Mouse (Mus musculus) hindbrain, embryonic 13.5 days (tissue): Measurements from ENCODE around the gene Eef1a1. TPM values are rescaled to one million over a fixed set of nuclear protein-coding genes. Genes with fewer than 3 reads are reported as not detected.

Experiments
- ATAC-seq: fragments of 200-750 bp; cut with Nextera tagmentation; 2 replicates; pipeline ENCODE4 v1.8.0; 2017; ENCODE audit warnings: moderate TSS enrichment; ENCODE audit not compliant: low FRiP score
- H3K27ac ChIP-seq: fragments of 300-500 bp; sonication (generic); 2 replicates; pipeline ENCODE4 v1.5.1; 2015; ENCODE audit warnings: inconsistent platforms, mild to moderate bottlenecking, moderate library complexity
- H3K27me3 ChIP-seq: fragments of 300-500 bp; sonication (generic); 2 replicates; pipeline ENCODE4 v1.6.1; 2015; ENCODE audit warnings: mild to moderate bottlenecking, inconsistent platforms
- H3K36me3 ChIP-seq: fragments of 300-500 bp; sonication (generic); 2 replicates; pipeline ENCODE4 v1.6.1; 2015; ENCODE audit warnings: mild to moderate bottlenecking, inconsistent platforms
- H3K4me1 ChIP-seq: fragments of 300-500 bp; sonication (generic); replicated peaks from 2 replicates; pipeline ENCODE4 v1.6.1; 2015; ENCODE audit warnings: inconsistent platforms
- H3K4me2 ChIP-seq: fragments of 300-500 bp; sonication (generic); 2 replicates; pipeline ENCODE4 v1.6.1; 2015; ENCODE audit warnings: inconsistent platforms, mild to moderate bottlenecking, moderate library complexity
- H3K4me3 ChIP-seq: fragments of 300-500 bp; sonication (generic); 2 replicates; pipeline ENCODE4 v1.5.1; 2015; ENCODE audit warnings: mild to moderate bottlenecking, inconsistent platforms
- H3K9ac ChIP-seq: fragments of 300-500 bp; sonication (generic); 2 replicates; pipeline ENCODE4 v1.6.1; 2015; ENCODE audit warnings: mild to moderate bottlenecking, inconsistent platforms
- H3K9me3 ChIP-seq: fragments of 300-500 bp; sonication (generic); 2 replicates; pipeline ENCODE4 v1.6.1; 2016; ENCODE audit warnings: inconsistent platforms
- WGBS: fragments of 180-500 bp; shearing (Covaris S2); methylation state at CpG from one replicate; pipeline ENCODE4 v1.1.7; 2015; 5-methylcytosine and 5-hydroxymethylcytosine counted together
- polyA plus RNA-seq: library from polyadenylated mRNA; unstranded; fragments of >200 nt; fragmentation: Nextera tagmentation; extraction: Ambion mirVana; gene quantifications from 2 replicates; pipeline ENCODE4 v1.2.1, GENCODE M21; 2015

The Eef1a1 gene
- 3,538 and 3,562 TPM in 2 replicates for polyA plus RNA-seq

DNA sequence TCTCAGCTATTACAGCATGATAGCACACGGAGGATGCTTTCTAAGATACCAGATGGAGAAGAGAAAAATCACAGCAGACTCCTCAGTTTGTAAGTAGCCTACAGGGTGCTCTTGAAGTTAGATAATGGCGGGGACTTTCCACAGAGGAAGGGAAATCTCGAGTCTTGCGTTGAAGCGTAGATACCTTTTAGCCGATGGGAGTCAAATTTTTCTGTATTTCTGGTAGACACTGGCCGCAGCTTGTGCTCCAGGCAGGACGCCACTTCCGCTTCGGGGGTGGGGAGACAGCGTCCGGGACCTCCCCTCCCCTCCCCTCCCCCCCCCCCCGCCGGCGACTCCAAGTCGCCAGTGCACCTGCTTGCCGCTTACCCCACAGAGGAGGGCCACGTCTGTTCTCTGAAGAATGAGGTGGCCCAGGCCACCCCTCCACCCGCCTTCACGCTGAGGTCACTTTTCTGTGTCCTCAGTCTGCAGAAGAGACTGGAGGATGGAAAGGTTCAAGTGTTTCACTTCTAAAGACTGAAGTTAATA, at the start of gene Eef1a1:
TSS of gene Eef1a1 (minus strand) at position 262 of the 531 bp plus-strand sequence.
- peak within 1 kb of the TSS; percentile 73 for H3K27ac ChIP-seq
- peaks cover 8% of the 10 kb centered on the region for H3K4me1 ChIP-seq
- 6% methylated on average over 12 of the region's 20 CpGs for WGBS
- H3K36me3 ChIP-seq, result no peaks in the 10 kb centered on the region
- no peaks in the 10 kb centered on the region for H3K9me3 ChIP-seq
- peak within 1 kb of the TSS; percentile 70 for H3K9ac ChIP-seq
- H3K4me2 ChIP-seq, result peak within 1 kb of the TSS; percentile 67
- peak; percentile 41; the same call in 1 of the 2 replicates for ATAC-seq
- no peaks in the 10 kb centered on the region for H3K27me3 ChIP-seq
- peak within 1 kb of the TSS; percentile 40 for H3K4me3 ChIP-seq

DNA sequence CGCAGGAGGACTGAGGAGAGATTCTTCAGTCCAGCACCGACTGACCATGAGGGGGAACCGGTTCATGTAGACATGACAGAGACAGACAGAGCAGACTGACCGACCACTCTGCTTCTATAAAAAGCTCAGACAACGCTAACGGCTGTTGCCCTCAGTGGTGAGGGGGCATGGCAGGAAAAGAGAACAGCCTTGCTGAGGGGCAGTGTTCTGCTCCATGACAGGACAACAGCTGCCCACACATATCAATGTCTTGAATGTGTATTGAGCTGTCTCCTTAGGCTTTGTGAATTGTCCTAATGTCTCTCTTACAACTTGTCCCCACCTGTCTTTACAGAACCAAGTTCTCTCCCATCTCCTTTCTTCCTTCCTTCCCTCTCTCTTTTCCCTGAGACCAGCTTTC, 49.5 kb upstream of the Eef1a1 start:
- Histone ChIP-seq H3K36me3 (peaks cover 11% of the 10 kb centered on the region), H3K27me3 (no peaks in the 10 kb centered on the region), H3K4me1 (no peaks in the 10 kb centered on the region), H3K4me3 (no peak overlapping the region), H3K4me2 (no peak overlapping the region), H3K27ac (no peak overlapping the region), H3K9ac (no peak overlapping the region), H3K9me3 (no peaks in the 10 kb centered on the region)
- 77% methylated on average over 6 of the region's 6 CpGs for WGBS
- no peak for ATAC-seq

- no peak overlapping the region for H3K4me2 ChIP-seq
- H3K36me3 ChIP-seq, result peaks cover 11% of the 10 kb centered on the region
- H3K4me1 ChIP-seq, result no peaks in the 10 kb centered on the region
- ATAC-seq, result no peak
- H3K27ac ChIP-seq, result no peak overlapping the region
- H3K4me3 ChIP-seq, result no peak overlapping the region
- H3K9me3 ChIP-seq, result no peaks in the 10 kb centered on the region
- no peaks in the 10 kb centered on the region for H3K27me3 ChIP-seq
- no peak overlapping the region for H3K9ac ChIP-seq
- WGBS, result 87% methylated on average over 9 of the region's 9 CpGs
These were observed 48.4 kb upstream of the Eef1a1 start for GRCm38 (mm10) chr9:78537154-78537873.

DNA sequence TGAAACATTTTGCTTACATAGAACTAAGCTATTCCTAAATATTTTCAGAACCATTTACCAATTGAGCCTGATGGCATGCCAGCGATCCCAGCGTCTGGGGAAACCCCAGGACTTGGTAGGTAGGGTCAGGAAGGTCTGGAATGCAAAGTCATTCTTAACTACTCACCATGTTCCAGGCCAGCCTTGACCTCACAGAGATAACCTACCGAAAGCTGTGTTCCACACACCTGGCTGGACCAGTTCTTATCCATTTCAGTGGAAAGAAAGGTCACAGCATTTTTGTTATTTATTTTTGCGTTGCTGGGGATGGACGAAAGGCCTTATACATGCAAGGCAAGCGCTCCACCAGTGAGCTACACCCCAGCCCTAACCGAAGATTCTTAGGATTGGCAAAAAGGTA, 45.7 kb upstream of the Eef1a1 start:
- H3K27me3 ChIP-seq, result no peaks in the 10 kb centered on the region
- no peak overlapping the region for H3K27ac ChIP-seq
- no peak for ATAC-seq
- H3K9ac ChIP-seq, result no peak overlapping the region
- no peaks in the 10 kb centered on the region for H3K9me3 ChIP-seq
- no peak overlapping the region for H3K4me3 ChIP-seq
- no peak overlapping the region for H3K4me2 ChIP-seq
- no peaks in the 10 kb centered on the region for H3K4me1 ChIP-seq
- H3K36me3 ChIP-seq, result peaks cover 4% of the 10 kb centered on the region
- WGBS, result 93% methylated on average over 7 of the region's 7 CpGs

DNA sequence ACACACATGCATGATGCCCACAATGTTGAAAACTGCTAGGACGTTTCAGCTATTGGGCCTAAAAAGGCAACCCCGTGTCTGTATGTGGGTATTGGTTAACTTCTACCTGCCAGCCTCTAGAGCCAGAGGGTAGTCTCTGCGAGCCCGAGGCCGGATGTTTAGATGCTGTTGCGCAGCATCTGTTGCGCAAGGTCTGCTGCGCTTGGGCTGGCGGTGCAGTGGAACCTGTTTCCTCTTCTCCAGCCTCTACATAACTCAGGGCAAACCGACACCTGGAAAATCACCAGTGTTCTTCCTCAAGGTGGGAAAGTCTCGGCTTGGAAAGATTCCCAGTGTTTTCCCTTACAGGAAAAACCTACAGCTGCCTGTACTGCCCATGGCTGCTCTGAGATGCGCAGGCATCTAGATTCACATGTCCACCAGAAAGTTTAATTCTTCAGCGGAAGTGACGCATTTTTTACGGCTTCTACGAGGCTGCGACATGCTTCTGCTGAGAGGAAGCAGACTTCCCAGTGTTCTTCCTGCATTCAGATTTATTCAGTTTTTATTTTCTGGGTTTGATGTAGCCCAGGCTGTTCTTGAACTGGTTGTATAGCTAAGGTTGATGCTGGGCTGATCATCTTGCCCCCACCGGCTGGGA, 44.5 kb upstream of the Eef1a1 start:
- Histone ChIP-seq H3K9ac (no peak overlapping the region), H3K27ac (no peak overlapping the region), H3K36me3 (peaks cover 4% of the 10 kb centered on the region), H3K4me1 (no peaks in the 10 kb centered on the region), H3K4me2 (no peak overlapping the region), H3K9me3 (no peaks in the 10 kb centered on the region), H3K4me3 (no peak overlapping the region), H3K27me3 (no peaks in the 10 kb centered on the region)
- WGBS, result 90% methylated on average over 18 of the region's 18 CpGs
- ATAC-seq, result no peak

DNA sequence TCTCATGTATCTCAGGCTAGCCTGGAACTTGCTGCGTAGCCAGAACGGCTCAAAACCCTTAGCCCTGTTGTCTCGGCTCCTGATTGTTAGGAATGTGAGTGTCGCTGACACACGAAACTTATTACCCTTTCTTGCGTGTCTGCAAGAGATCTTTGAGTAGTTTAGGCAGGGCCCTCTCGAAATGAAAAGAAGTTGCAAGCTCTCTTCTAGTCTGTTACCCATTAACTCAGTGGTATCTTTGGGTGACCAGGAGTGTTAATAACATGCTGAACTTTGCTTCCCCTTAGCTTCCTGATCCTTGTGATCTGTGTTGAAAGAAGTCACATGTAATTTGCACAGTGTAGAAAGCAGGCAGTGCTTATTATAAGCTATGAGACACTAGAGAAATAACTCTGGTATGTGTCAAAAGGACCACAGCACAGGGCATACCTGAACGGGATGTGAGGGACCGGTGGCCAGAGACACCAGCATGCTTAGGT, 43.4 kb upstream of the Eef1a1 start:
- no peaks in the 10 kb centered on the region for H3K27me3 ChIP-seq
- no peak overlapping the region for H3K9ac ChIP-seq
- no peak for ATAC-seq
- H3K36me3 ChIP-seq, result peaks cover 4% of the 10 kb centered on the region
- 0 out of 2 replicates have a peak, but pooled peaks cover 4% of the 10 kb centered on the region for H3K4me1 ChIP-seq
- H3K4me3 ChIP-seq, result no peak overlapping the region
- no peaks in the 10 kb centered on the region for H3K9me3 ChIP-seq
- WGBS, result 66% methylated on average over 9 of the region's 9 CpGs
- H3K27ac ChIP-seq, result no peak overlapping the region
- no peak overlapping the region for H3K4me2 ChIP-seq

DNA sequence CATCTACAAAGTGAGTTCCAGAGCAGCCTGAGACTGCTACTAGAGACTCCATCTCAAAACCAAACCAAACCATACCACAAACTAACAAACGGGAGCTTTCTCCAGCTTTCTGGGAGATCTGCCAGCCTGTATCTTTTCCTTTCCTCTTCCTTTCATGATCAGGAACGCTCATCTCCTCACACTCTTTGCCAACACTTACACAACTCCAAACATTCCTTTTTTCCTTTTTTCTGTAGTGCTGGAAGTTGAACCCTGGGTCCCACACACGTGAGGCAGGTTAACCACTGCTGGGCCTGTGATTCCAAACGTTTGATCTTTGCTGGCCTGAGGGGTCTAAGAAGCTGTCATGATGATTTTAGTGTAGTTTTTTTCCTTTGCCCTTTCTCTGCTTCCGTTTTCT, 42.9 kb upstream of the Eef1a1 start:
- ATAC-seq, result no peak
- Histone ChIP-seq H3K9me3 (no peaks in the 10 kb centered on the region), H3K27ac (no peak overlapping the region), H3K9ac (no peak overlapping the region), H3K4me1 (peaks cover 8% of the 10 kb centered on the region; the same call in 1 of the 2 replicates), H3K4me2 (no peak overlapping the region), H3K4me3 (no peak overlapping the region), H3K36me3 (peaks cover 4% of the 10 kb centered on the region), H3K27me3 (no peaks in the 10 kb centered on the region)
- WGBS, result 58% methylated on average over 5 of the region's 5 CpGs

DNA sequence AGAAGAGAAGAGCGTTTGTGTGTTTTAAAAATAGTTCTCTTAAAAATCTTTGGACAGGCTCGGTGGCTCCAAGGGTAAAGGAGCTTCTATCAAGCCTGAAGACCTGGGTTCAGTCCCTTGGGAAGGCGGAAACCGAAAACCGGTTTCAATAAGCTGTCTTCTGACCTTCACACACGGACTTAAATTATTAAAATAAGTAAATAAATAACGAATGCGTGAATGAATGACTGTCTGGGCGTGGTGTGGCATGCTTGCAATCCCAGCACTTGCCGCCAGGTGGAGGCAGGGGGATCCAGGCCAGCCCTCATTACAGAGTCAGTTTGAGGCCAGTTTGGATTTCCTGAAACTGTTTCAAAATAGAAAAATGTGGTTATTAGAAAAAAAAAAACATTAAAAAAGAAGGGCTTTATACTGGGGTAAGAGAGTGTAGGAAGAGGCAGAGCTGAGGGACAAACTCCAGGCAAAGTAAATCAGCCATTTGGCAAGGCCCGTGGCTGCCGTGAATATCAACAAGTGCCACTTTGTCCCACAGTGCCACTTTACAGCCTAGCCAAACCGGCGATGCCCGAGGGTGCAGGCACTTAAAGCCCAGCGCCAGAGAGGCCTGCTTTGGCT, 38.9 kb upstream of the Eef1a1 start:
- no peaks in the 10 kb centered on the region for H3K36me3 ChIP-seq
- WGBS, result 2% methylated on average over 16 of the region's 16 CpGs
- peak; percentile 73 for ATAC-seq
- peak overlapping the region; percentile 47 for H3K4me3 ChIP-seq
- H3K27ac ChIP-seq, result peak overlapping the region; percentile 87
- H3K4me1 ChIP-seq, result peaks cover 8% of the 10 kb centered on the region; the same call in 1 of the 2 replicates
- H3K9me3 ChIP-seq, result no peaks in the 10 kb centered on the region
- peak overlapping the region; percentile 81 for H3K4me2 ChIP-seq
- H3K9ac ChIP-seq, result peak overlapping the region; percentile 76
- no peaks in the 10 kb centered on the region for H3K27me3 ChIP-seq

DNA sequence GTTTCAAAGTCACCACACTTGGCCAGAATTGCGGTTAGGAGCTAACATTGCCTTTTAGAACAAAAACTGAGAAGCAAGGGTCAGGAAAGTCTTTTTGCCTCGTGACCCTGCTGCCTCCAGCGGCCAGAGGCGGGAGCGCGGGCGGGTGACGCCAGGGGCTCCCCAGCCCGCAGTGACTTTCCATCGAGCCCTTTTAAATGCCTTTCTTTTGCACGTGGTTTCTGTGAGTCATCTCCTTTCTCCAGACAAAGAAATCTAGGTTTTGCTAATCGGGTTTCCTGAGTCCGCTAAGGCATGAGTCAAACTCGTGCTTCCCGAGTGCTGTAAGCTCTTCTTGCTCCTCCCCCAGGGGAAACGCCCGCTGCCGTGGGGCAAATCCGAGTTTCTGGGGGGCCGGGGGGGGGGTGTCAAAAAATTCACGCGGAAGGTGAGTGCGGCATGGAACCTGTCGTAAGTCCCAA, 38.4 kb upstream of the Eef1a1 start:
- Histone ChIP-seq H3K4me3 (peak overlapping the region; percentile 47), H3K4me1 (peaks cover 8% of the 10 kb centered on the region; the same call in 1 of the 2 replicates), H3K9me3 (no peaks in the 10 kb centered on the region), H3K27ac (peak overlapping the region; percentile 87), H3K9ac (peak overlapping the region; percentile 76), H3K4me2 (peak overlapping the region; percentile 81), H3K27me3 (no peaks in the 10 kb centered on the region), H3K36me3 (no peaks in the 10 kb centered on the region)
- peak; percentile 74 for ATAC-seq
- under 1% methylated on average over 24 of the region's 24 CpGs for WGBS

DNA sequence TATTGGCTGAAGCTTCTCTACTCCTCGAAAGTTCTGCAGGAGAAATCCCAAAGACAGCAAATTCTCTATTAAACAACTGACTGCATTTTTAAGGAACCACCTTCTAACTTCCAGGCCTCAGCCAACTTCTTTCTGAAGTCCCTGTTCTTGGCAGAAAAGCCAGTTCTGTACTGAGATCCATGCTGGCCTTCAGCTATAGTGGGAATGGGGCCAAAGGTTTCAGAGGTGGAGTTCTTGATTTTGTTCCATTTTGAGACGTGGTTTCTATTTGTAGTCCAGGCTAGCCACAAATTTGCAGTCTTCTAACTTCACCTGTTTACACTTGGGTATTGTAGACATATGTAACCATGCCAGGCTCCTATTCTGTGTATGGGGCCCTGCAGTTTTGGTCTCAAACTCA, 37.3 kb upstream of the Eef1a1 start:
- Histone ChIP-seq H3K9me3 (no peaks in the 10 kb centered on the region), H3K36me3 (no peaks in the 10 kb centered on the region), H3K27ac (no peak overlapping the region)

DNA sequence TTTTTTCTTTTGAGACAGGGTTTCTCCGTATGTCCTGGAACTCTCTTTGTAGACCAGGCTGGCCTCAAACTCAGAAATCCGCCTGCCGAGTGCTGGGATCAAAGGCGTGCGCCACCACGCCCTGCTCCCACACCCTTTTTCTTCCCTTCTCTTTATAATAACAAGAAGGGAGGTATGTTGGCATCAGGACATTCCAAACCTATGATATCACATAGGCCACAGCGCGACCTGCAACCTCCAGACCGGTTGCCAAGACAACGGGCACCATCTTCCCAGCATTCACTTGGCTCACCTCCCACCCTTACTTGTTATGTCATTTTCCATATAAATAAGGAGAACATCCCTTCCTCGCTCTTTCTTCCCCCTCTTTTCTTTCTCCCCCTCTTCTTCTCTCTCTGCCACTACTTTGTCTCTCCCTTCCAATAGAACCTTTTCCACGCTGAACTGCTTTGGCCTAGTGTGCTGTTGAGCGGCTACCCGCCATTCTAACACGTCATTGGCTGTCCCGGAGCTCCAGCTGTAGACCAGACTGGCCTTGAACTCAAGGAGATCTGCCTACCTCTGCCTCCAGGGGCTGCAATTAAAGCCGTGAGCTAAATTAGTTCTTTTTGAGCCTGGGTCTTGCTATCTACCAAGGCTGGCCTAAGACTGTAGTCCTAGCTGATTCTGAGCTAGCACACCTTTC, 36.6 kb upstream of the Eef1a1 start:
- Histone ChIP-seq H3K4me2 (no peak overlapping the region), H3K9ac (no peak overlapping the region), H3K9me3 (no peaks in the 10 kb centered on the region), H3K27ac (no peak overlapping the region), H3K36me3 (no peaks in the 10 kb centered on the region), H3K4me1 (peaks cover 20% of the 10 kb centered on the region), H3K4me3 (no peak overlapping the region), H3K27me3 (no peaks in the 10 kb centered on the region)
- ATAC-seq, result no peak
- WGBS, result 91% methylated on average over 17 of the region's 17 CpGs

More for the DNA sequence above, 37.3 kb upstream of the Eef1a1 start:
- Histone ChIP-seq H3K27me3 (no peaks in the 10 kb centered on the region), H3K4me1 (peaks cover 14% of the 10 kb centered on the region), H3K9ac (no peak overlapping the region), H3K4me2 (no peak overlapping the region), H3K4me3 (no peak overlapping the region)
- WGBS, result 93% methylated on average over 2 of the region's 2 CpGs
- no peak for ATAC-seq
